Mouse (Mus musculus): Measurements from ENCODE around the gene Trim52.
"Not testable (repeated sequence)": the region's sequence is repeated elsewhere in the genome, so short reads cannot be mapped to it uniquely, and the experiment has no call there.

Gene Trim52

DNA sequence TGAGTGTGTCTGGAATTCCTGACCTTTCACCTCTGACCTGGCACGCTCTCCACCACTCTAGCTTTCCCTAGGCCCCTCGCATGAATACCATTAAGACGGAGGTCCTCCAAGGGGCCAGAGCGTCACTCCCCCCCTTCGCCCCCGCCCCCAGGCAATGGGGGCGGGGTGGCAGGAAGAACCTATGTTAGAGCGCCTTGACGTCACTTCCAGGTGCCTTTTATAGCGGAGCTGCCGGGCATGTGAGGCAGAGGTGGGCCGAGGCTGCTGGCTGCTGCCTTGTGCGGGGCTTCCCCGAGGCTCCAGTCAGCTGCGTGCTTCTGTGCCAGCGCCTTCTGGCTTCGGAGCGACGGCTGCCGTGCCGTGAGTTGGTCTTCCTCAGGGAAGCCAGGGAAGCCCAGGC lies at the start of gene Trim52:
Gene Trim52 (plus strand): TSS at position 219 of the 400 bp plus-strand sequence.
- DNase-seq (ENCODE audit: low spot score), result no peak

DNA sequence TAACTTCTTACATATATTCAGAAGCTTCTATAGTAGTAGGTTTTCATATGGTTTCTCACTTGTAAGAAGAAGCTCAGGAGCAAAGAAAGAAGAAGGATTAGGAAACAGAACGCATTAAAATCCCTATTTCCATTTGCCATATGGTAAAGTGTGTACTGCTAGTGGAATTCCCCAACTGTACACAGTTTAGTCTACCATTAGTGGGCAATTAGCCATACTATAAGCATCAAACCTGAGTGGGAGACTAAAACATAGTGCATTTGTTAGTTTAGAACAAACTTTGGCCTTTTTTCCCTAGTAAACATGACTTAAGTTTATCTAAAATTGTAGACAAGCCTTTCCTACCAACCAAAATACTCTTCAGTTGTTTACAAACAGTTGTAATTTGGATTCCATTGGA lies 33.4 kb upstream of the Trim52 start:
- no peak for DNase-seq (ENCODE audit: low spot score)

DNA sequence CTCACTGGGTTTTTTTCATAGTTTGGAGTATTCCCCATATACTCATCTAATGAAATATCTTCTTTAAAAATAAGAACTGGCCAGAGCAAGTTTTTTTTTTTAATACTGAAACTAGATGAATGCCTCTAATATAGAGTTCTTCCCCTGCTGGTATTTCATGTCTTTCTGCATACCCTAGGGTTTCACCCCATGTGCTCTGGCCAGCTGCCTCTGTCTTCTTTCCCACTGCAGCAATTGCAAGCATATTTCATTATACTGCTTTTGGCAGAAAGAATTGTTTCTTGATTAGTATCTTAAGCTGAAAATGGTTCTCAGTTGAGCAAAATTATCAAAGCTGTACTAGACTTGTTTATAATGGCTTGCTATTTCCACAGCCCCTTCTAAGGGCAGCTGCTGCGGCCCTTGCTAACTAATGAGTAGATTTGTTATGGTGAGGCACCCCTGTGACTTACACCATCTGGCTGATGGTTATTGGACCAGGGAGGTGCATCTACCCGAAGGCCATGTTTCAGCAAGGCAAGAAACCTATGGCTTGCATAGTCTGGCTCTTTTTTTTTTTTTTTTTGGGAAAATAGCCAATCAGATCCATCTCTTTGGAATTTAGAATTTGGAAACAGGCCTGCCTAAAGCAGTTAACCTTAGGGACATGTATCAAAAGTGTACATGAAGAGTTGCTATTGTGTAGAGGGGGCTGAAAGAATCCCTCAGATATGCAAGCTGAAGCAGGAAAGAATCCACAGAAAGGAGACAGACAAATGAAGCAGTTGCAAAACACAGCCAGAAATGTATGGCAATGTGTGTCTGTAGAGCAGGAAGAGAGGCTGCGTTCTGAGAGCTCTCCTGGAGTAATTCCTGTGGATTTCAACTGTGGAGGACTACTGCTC lies 30.6 kb upstream of the Trim52 start:
- no peak for DNase-seq (ENCODE audit: low spot score)

DNA sequence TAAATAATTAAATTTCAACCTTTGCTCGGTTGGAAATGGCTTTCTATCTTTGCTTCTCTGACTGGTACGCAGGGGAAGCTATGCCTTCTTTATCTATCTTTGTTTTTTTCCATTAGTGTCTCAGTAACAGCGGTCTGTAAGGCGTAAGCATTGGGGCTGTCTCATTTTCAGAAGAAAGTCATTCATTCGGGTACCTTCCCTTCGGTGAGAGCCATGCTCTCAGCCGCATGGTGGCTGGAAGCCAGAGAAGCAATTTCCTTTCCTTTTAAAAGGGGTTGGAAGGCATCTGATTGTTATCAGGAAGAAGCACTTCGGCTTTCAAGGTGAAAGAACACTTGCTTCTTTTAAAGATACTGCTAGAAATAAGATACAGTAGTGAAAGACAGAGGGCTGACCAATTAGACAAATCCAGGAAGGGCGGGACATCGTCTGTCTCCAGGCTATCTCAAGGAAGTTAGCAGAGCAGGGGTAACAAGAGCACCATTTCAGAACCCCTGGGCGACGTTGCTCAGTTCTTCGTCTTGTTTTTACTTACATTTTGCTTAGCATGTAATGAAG lies 17.4 kb upstream of the Trim52 start:
- no peak for DNase-seq (ENCODE audit: low spot score)

DNA sequence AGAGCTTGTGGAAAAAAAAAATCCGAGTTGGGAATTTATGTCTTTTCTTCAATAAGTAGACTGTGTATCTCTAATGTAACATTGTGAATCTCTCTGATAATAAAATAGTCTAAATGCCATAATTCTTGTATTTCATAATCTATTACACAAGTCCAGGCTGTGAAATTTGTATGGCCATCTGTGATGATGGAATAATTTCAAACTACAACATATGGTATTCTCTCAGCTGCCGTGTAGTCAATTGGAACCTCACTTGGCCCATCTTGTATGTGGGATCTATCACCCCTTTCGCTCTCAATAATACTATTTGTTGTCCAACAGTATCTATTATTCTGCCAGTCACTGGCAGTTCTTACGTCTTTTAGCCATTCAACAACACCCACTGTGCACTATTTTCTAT lies 9.2 kb upstream of the Trim52 start:
- no peak for DNase-seq (ENCODE audit: low spot score)

DNA sequence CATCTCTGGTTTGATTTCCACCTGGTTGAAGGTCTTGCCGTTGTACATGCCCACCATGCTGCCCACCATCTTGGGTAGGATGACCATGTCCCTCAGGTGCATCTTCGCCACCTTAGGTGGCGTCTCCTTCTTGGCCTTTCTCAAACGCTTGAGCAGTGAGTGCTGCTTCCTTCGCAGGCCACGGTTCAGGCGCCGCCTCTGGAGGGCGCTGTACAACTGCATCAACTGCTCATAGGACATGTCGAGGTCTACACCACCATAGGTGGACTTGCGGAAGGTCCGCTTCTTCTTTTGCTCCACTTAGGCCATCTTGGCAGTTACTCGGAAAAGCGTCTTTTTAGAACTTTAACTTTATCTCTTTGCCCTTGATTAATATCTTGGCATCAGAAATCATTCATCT lies 5.1 kb upstream of the Trim52 start:
- no peak for DNase-seq (ENCODE audit: low spot score)

DNA sequence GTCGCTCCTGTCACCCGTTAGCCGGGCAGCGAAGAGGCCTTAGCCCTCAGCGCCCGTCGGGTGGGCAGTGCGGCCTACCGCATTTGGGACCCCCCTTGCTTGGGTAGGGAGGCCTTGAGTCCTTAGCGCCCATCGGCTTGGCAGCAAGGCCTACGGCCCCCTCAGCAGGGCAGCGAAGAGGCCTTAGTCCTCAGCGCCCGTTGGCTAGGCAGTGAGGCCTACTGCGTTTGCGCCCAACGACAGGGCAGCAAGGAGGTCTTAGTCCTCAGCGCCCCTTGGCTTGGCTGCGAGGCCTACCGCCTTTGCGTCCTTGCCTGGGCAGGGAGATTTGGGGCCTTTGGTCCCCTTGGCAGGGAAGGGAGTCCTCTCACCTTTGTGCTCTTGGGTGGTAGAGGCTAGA lies 427 bp downstream of the Trim52 start:
- no peak for DNase-seq (ENCODE audit: low spot score)

DNA sequence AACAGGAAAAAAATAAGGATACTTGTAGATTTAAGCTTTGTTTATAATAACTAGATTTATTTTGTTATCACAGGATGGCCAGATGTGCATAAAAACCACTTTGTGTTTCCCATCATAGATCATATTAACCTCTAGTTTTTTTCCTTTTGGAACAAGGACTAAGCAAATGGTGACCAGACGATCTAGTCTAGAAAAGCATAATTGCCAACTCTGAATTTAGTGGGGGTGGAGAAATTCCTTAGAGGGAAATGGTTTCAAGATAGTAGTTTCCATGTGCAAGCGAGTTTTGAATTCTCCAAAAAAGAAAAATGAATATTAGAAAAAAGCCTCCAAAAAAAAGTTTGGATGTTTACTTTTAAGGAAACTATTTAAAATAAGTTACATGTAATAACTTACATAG lies 13.4 kb downstream of the Trim52 start:
- DNase-seq (ENCODE audit: low spot score), result no peak

DNA sequence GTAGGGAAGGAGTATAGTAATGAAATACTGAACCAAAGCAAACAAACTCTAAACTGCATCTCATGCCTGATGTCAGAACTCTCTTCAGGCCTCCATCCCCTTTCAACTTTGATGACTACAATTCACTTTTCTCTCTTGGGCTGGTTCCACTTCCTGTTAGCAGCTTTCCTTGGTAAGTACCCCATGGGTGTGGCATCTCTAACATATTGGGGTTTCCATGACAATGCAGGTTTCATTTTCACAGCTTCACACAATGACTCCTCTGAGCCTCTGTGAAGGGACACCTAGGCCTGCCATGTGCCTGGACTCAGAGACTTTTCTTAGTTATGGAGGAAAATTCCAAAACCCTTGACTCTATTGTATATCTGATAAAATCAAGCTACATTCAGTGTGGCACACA lies 30.3 kb downstream of the Trim52 start:
- no peak for DNase-seq (ENCODE audit: low spot score)

DNA sequence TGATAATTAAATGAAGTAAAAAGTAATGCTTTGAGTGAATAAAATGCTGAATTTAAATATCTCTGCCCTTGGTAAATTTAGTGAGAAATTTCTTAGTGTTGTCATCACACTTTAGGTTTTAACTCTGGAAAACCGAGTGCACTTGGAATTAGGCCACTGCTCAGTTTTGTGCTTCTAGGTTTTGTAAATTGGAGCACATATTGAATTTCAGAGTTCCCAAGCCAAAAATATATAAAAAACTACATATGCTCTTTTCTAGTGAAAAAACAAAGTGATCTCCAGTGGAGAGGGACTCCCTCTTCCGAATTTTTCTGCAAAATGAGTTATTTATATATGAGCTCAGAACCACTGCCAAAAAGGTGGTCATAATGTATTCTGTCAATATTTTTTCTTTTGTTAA lies 45.2 kb downstream of the Trim52 start:
- DNase-seq (ENCODE audit: low spot score), result no peak

DNA sequence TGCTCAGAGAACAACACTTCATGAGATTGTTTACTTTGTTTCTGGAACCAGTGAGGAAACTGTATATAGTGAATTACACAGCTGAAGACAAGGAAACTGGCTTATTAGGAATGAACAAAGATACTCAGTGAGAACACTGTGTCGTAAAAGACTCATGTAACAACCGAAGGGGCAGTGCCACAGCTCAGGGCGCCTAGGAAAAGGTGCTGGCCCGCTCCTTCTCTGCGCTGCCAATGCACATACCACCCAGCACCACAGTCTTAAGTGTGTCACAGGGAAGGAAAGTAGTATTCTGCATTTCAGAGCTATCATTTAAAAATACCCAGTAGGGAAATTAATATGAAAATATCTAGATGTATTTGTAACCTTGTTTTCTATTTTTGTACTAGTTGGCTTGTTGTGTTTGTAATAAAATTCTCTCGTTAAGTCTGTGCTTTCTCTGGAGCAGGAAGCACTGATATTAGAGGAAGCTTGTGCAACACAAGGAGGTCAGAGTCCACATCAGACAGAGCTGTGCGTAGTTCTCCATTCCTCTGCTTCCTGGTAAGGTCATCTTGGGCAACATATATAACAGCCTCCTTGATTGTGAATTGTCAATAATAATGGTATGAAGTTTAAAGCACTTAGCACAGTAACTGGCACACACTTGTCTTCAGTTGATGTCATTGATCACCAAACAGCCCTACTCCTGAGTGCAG lies 49.0 kb downstream of the Trim52 start:
- no peak for DNase-seq (ENCODE audit: low spot score)

DNA sequence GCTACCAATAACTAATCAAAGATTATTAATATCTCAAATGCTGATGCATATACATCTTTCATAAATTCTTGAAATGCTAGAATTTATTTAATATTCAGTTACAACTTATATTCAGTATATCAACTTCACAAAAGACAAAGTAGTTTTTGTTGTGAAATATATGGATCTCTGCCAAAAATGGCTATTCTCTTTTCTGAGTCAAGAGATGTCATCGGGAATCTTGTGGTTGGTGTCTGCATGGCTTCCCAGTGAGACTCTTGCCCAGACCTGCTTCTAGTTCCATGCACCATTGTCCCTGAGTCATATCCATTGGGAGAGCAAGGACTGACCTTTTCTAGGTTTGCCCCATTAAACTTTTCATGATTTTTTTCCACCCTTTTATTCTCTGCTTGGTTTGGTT lies 50.5 kb downstream of the Trim52 start:
- DNase-seq (ENCODE audit: low spot score), result no peak

DNA sequence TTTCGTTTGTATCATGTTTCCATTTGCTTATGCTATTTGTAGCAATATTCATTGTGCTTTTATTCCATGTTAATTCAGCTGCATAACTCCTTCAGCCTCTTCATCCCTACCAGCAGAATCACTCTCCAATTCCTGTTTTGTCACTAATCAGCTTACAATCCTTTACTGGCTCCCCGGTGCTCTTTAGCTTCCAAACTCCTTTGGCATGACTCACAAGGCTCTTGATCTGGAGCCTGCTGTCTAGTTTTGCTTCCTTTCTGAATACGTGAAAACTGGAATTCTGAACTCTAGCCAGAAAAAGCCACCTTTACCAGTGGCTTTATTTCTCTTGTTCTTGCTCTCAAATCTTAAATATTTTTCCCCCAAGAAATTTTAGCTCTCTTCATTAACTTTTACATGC lies 56.3 kb downstream of the Trim52 start:
- DNase-seq (ENCODE audit: low spot score), result no peak

DNA sequence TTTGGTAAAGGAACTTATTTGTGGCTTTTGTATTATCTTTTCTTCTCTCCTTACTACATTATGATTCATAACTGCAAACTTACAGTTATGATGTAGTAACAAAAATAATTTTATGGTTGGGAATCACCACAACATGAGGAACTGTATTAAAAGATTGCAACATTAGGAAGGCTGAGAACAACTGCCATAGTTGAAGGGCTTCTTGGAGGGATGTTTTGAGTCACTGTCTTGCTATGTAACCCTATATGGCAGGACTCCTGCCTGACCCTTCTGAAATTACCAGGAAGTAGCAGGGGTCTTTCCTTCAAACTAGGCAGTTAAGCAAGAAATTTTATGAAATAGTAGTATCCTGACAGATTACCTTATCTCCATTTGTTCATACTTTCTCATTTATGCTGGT lies 57.2 kb downstream of the Trim52 start:
- no peak for DNase-seq (ENCODE audit: low spot score)

DNA sequence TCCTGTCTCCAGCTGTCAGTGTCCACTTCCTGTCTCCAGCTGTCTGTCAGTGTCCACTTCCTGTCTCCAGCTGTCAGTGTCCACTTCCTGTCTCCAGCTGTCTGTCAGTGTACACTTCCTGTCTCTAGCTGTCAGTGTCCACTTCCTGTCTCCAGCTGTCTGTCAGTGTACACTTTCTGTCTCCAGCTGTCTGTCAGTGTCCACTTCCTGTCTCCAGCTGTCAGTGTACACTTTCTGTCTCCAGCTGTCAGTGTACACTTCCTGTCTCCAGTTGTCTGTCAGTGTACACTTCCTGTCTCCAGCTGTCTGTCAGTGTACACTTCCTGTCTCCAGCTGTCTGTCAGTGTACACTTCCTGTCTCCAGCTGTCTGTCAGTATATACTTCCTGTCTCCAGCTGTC lies 57.9 kb downstream of the Trim52 start:
- DNase-seq (ENCODE audit: low spot score), result not testable (repeated sequence)

DNA sequence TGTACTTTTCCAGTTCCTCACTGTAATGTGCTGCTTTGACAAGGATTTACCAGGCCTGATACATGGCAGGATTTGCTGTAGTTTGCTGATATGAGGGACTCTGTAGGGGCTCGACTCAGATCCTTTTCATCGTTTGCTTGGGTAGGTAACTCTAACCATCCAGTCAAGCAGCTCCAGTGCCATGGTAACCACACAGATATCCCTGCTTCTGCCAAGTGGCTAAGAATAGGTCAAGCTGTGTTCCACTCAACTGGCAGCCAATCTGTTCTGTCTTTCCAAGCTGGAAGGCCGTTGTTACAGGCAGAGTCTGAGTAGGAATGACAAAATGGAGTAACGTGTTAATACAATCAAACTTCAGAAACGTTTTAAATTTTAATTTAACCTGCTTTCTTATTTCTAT lies 70.9 kb downstream of the Trim52 start:
- no peak for DNase-seq (ENCODE audit: low spot score)

DNA sequence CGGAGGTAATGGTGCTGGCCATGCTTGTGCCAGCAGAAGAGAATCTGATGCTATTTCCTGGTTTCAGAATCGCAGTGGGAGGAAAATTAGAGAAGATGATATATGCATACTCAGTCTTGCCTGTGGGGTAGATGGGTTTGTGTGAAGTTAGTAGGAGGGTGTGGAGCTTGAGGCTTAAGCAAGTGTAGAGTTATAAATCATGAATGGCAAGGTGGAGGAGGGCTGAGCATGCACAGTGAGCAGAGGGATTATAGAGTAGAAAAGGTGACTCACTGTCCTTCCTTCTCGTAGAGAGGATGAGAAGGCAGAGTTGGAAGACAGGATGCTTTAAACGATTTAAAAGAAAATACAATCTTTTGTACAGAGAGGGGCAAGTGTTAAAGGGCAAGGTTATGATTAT lies 72.2 kb downstream of the Trim52 start:
- DNase-seq (ENCODE audit: low spot score), result no peak

DNA sequence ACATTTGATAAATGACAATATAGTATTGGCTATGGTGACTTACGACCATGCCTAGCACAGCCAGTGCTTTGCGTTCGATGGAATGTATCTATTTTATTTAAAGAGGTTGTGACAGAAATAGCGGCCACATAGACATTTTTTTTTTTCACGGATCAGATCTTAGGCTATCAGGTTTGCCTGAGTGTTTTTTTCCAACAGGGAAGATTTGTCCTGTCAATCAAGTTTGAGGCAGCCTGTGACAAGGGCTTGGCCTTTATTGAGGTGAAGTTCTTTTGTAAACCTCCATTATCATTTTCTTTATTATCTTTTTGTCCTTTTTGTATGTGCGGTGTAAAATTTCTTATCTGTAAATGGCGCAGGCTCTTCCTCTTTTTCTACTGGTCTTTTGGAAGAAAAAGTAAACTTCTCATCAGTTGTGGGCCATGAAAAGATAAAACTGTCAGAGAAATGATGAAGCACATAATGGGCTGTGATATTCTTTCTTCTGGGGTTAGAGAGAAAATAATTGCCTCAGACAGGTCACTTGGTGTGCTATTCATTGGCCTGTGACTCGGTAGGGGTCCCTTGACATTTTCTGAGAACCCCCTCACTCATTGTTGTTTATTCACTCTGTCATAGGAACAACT lies 73.2 kb downstream of the Trim52 start:
- DNase-seq (ENCODE audit: low spot score), result no peak

DNA sequence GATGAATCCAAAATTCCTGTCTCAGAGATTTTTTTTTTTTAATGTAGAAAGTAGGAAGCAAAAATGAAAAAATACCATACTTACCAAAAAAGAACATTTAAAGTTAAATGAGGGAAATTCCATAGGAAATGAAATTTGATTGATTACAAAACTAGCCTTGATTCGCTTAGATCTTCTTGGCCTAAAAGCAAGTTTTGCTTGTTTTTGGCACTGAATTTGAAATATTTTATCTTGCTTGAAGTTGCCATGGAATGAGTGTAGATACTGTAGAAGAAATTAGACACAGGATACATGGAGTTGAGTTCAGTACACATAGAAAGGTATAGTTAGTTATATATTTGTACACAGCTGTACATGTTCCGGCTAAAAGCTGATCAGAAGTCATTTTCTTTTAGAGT lies 73.7 kb downstream of the Trim52 start:
- DNase-seq (ENCODE audit: low spot score), result no peak

DNA sequence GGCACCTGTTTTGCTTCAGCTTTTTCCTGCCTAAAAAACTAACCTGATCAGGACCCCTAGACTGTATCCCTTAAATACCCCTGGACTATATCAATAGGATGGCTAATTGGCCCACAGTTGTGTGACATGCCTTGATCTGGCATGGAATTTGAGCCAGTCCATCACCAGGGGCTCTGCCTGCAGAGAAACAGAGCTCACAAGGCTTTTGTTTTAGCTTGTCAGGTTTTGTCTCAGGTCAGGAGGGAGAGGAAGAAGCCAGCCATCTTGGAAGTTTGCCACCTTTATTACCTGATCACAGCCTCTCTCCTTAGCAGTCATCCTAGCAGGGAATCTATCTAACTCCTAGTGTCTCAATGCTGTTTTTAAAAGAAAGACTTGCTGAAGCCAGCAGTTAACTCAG lies 74.6 kb downstream of the Trim52 start:
- no peak for DNase-seq (ENCODE audit: low spot score)

DNA sequence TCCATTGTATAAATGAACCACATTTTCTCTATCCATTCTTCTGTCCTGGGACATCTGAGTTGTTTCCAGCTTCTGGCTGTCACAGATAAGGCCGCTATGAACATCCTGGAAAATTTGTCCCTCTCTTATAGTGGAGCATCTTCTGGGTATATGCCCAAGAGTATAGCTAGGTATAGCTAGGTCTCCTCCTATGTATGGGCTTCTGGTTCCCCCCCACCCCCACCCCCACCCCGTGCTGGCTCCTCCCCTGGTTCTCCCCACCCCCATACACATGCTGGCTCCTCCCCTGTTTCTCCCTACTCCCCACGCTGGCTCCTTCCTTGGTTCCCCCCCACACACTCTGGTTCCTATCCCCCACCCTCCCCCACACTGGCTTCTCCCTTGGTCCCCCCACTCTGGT lies 78.0 kb downstream of the Trim52 start:
- DNase-seq (ENCODE audit: low spot score), result no peak

All from spleen, adult 12 weeks (tissue).